Mouse (Mus musculus) liver, adult 2 months (tissue): ENCODE results near the gene Cox14.

Experiments
- CTCF ChIP-seq: fragments of 200-500 bp; IDR thresholded peaks from 2 replicates; pipeline ENCODE4 v1.5.1; 2011; ENCODE audit warnings: low read depth, low read length, control low read depth
- POLR2A ChIP-seq: fragments of 200-500 bp; IDR thresholded peaks from 2 replicates; pipeline ENCODE4 v1.6.1; 2011; ENCODE audit warnings: low read length, control low read depth; ENCODE audit not compliant: insufficient read depth; ENCODE audit errors: extremely low read depth

DNA sequence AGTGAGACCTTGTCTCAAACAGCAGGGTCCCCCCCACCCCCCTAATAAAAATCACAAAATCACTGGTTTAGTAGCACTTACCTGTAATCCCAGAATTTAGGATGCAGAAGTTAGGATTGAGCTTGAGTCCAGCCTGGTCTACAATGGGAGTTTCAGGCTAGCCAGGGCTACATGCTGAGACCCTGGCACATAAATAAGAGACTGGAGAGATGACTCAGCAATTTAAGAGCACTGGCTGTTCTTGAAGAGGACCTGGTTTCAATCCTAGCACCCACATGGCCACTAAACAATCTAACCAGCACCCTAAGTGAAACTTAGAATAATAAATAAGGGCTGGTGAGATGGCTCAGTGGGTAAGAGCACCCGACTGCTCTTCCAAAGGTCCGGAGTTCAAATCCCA, 5.7 kb downstream of the Cox14 start:
- TF ChIP-seq CTCF (no peak), POLR2A (no peak)
